In genomic region chr8:8231308-8231985, GRCm38 (mm10) we compare ENCODE assay signal across 12 mouse cellular contexts.
DNase-seq lines count a peak whose midpoint lies in the region; ATAC-seq and TF ChIP-seq lines count a peak whose summit lies in the region.
"Had no signal": no experiment of that assay in that cellular context is flagged by ENCODE, and none has a peak within 500 bp of the region (broad histone marks: within the 10 kb centered on the region; RNA-seq: fewer than 3 reads in every experiment).

No protein-coding gene starts in this region.

- H3K27me3 ChIP-seq in forebrain, postnatal 0 days (ENCODE audit: insufficient read depth, low read length): no peaks in the 10 kb centered on the region
- no peaks in the 10 kb centered on the region for H3K27me3 ChIP-seq in midbrain, embryonic 16.5 days (ENCODE audit: control insufficient read depth, insufficient read depth, low read depth, low read length)
- H3K27me3 ChIP-seq in intestine, embryonic 16.5 days (replicated peaks; ENCODE audit: control insufficient read depth, insufficient read depth, low read length): no peaks in the 10 kb centered on the region
- H3K27me3 ChIP-seq: limb, embryonic 15.5 days had no signal

- 0 out of 2 replicates have a peak overlapping the region, but pooled peaks have one; percentile 1 for H3K9ac ChIP-seq in forebrain, postnatal 0 days
- H3K9ac ChIP-seq in midbrain, embryonic 16.5 days (ENCODE audit: low read depth, low read length): no peak overlapping the region
- no peak overlapping the region for H3K9ac ChIP-seq in intestine, embryonic 16.5 days (ENCODE audit: low read depth, low read length)
- H3K9ac ChIP-seq: limb, embryonic 15.5 days had no signal

- DNase-seq in cerebellum, adult 11 months: no peak
- no peak for DNase-seq in left cerebral cortex, adult 2 months (ENCODE audit: extremely low spot score in 1 of 2, low spot score in 2 of 2)
- no peak for DNase-seq in left cerebral cortex, adult 9 months (ENCODE audit: low spot score in 2 of 2)
- peak; percentile 75 for DNase-seq in forebrain, postnatal 0 days
- no peak for DNase-seq in retina, embryonic 14.5 days (ENCODE audit: low spot score)
- DNase-seq: gastrocnemius, postnatal 14 days; kidney, postnatal 25 days had no signal

- H3K4me2 ChIP-seq in forebrain, postnatal 0 days (ENCODE audit: low read depth): peak overlapping the region; percentile 15; the same call in 1 of the 2 replicates
- no peak overlapping the region for H3K4me2 ChIP-seq in midbrain, embryonic 16.5 days (ENCODE audit: low read length)
- H3K4me2 ChIP-seq in intestine, embryonic 16.5 days (ENCODE audit: low read depth, low read length): no peak overlapping the region
- H3K4me2 ChIP-seq: limb, embryonic 15.5 days had no signal

- peak overlapping the region; percentile 42; the same call in 1 of the 2 replicates for H3K27ac ChIP-seq in left cerebral cortex, adult 2 months
- H3K27ac ChIP-seq in forebrain, postnatal 0 days (ENCODE audit: low read depth, low read length): peak overlapping the region; percentile 74
- H3K27ac ChIP-seq in midbrain, embryonic 16.5 days (ENCODE audit: low read length): peak overlapping the region; percentile 33
- H3K27ac ChIP-seq in intestine, embryonic 16.5 days (ENCODE audit: low read length): no peak overlapping the region
- H3K27ac ChIP-seq: limb, embryonic 15.5 days had no signal

- no peak for TF ChIP-seq CTCF in left cerebral cortex, adult 2 months (IDR thresholded peaks at IDR 0.05)
- no peak for TF ChIP-seq CTCF in forebrain, postnatal 0 days (IDR thresholded peaks at IDR 0.05; ENCODE audit: low read depth)

- peaks cover 16% of the 10 kb centered on the region for H3K4me1 ChIP-seq in forebrain, postnatal 0 days (ENCODE audit: insufficient read depth)
- peaks cover 9% of the 10 kb centered on the region for H3K4me1 ChIP-seq in midbrain, embryonic 16.5 days (ENCODE audit: control insufficient read depth, insufficient read depth, low read length)
- H3K4me1 ChIP-seq in intestine, embryonic 16.5 days (ENCODE audit: control insufficient read depth, insufficient read depth, low read length): no peaks in the 10 kb centered on the region
- H3K4me1 ChIP-seq: limb, embryonic 15.5 days had no signal

- peak; percentile 37; the same call in 1 of the 2 replicates for ATAC-seq in cerebellum, adult (ENCODE audit: insufficient number of reproducible peaks, low FRiP score, low TSS enrichment)
- ATAC-seq in forebrain, postnatal 0 days: peak; percentile 83
- ATAC-seq in midbrain, embryonic 16.5 days: peak; percentile 80
- no peak for ATAC-seq in intestine, embryonic 16.5 days
- ATAC-seq: activated CD4-positive, CD25-positive, alpha-beta regulatory T cell, adult 4 months had no signal

- intact Hi-C loops in left cerebral cortex, adult 2 months (cut with DNase I): loop anchor here (1.0 to 10.0 kb wide), 3 partner anchors 423 to 769 kb away; no protein-coding TSS in a partner anchor

- H3K9me3 ChIP-seq in forebrain, postnatal 0 days (ENCODE audit: low read length): no peaks in the 10 kb centered on the region
- no peaks in the 10 kb centered on the region for H3K9me3 ChIP-seq in midbrain, embryonic 16.5 days (replicated peaks; ENCODE audit: control insufficient read depth, low read length, poor library complexity, severe bottlenecking)
- no peaks in the 10 kb centered on the region for H3K9me3 ChIP-seq in intestine, embryonic 16.5 days (ENCODE audit: control insufficient read depth, low read length)
- H3K9me3 ChIP-seq: limb, embryonic 15.5 days had no signal

- H3K36me3 ChIP-seq in forebrain, postnatal 0 days (ENCODE audit: insufficient read depth): no peaks in the 10 kb centered on the region
- no peaks in the 10 kb centered on the region for H3K36me3 ChIP-seq in midbrain, embryonic 16.5 days (ENCODE audit: control insufficient read depth, insufficient read depth, low read length)
- no peaks in the 10 kb centered on the region for H3K36me3 ChIP-seq in intestine, embryonic 16.5 days (ENCODE audit: control insufficient read depth, insufficient read depth, low read length)
- H3K36me3 ChIP-seq: limb, embryonic 15.5 days had no signal

- H3K4me3 ChIP-seq in left cerebral cortex, adult 2 months: no peak overlapping the region
- no peak overlapping the region for H3K4me3 ChIP-seq in forebrain, postnatal 0 days (ENCODE audit: low read depth, low read length)
- H3K4me3 ChIP-seq in midbrain, embryonic 16.5 days (ENCODE audit: low read depth, low read length): no peak overlapping the region
- H3K4me3 ChIP-seq in intestine, embryonic 16.5 days (ENCODE audit: low read length): no peak overlapping the region
- H3K4me3 ChIP-seq: limb, embryonic 15.5 days had no signal

- 20% methylated on average over 6 of the region's 6 CpGs for WGBS in forebrain, postnatal 0 days
- 41% methylated on average over 6 of the region's 6 CpGs for WGBS in midbrain, embryonic 16.5 days
- WGBS in intestine, embryonic 16.5 days: 72% methylated on average over 6 of the region's 6 CpGs
